Mouse (Mus musculus) effector memory CD4-positive, alpha-beta T cell, adult 7 months (primary cell): ENCODE results near the gene Vmn1r42. TPM values are rescaled to one million over a fixed set of nuclear protein-coding genes. Genes with fewer than 3 reads are reported as not detected.

ENCODE experiments used
- polyA plus RNA-seq: library from polyadenylated mRNA; unstranded; fragments of 100-300 nt; shearing (Covaris generic); gene quantifications from one replicate; pipeline ENCODE4 v1.2.1, GENCODE M21; 2017

The Vmn1r42 gene
- not detected for polyA plus RNA-seq

GRCm38 (mm10) chr6:89876313-89876712 lies at the start of gene Vmn1r42, which contains the start of gene Vmn1r43:
TSS of gene Vmn1r42 (minus strand) at chr6:89876413.
TSS of gene Vmn1r43 (minus strand) at chr6:89876413.

GRCm38 (mm10) chr6:89883360-89883759 lies 7.1 kb upstream of the Vmn1r42 start, which contains the start of gene Vmn1r44:
TSS of gene Vmn1r44 (plus strand) at chr6:89883660.

Other genes with a start within 250 kb of the Vmn1r42 start
- gene Txnrd3, start 232.4 kb downstream of the Vmn1r42 start, polyA plus RNA-seq, result 2.4 TPM
- not detected for gene Vmn1r40, start 168.9 kb downstream of the Vmn1r42 start, polyA plus RNA-seq
- not detected for gene Vmn1r41, start 135.6 kb downstream of the Vmn1r42 start, polyA plus RNA-seq
- gene Vmn1r43, start within 50 bp of the Vmn1r42 start, polyA plus RNA-seq, result not detected
- gene Vmn1r44, start 7.2 kb upstream of the Vmn1r42 start, polyA plus RNA-seq, result not detected
- 0.29 TPM for gene Vmn1r45, start 64.2 kb upstream of the Vmn1r42 start, polyA plus RNA-seq
- 0.13 TPM for gene Vmn1r46, start 92.9 kb upstream of the Vmn1r42 start, polyA plus RNA-seq
- gene Vmn1r47, start 139.7 kb upstream of the Vmn1r42 start, polyA plus RNA-seq, result not detected
- gene Vmn1r48, start 160.4 kb upstream of the Vmn1r42 start, polyA plus RNA-seq, result not detected
- 0.22 TPM for gene Vmn1r49, start 202.1 kb upstream of the Vmn1r42 start, polyA plus RNA-seq
- gene Vmn1r50, start 225.0 kb upstream of the Vmn1r42 start, polyA plus RNA-seq, result not detected
- gene Vmn1r51, start 246.2 kb upstream of the Vmn1r42 start, polyA plus RNA-seq, result not detected